Mouse (Mus musculus) yolk sac, embryonic 10.5 days (tissue): Measurements from ENCODE around the gene Slc24a3.

ENCODE experiments used
- DNase-seq: peaks from one replicate; pipeline ENCODE4 v3.0.0-alpha.2; 2017; ENCODE audit warnings: low spot score

The Slc24a3 gene

GRCm38 (mm10) chr2:145167664-145168360, at the start of gene Slc24a3:
Gene Slc24a3, plus strand, starts transcription at chr2:145167754.
- peak; percentile 71 for DNase-seq

DNA sequence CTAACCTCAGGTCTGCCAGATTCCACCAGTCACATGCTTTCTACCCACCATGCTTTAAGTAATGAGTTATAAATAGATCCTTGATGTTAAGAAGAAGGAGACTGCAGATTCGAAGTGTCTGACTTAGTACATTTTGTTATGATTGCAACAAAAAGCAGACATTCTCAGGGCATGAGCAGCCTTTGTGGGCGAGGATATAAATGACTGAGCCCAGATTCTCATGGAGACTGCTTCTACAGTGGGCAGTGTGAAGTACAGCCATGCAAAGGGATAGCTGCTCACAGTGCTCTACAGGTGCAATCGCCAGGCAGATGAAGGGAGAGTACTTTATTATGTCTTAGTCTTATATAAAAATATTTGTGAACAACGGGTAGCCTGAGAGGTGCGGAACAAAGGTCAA, 49.8 kb upstream of the Slc24a3 start:
- no peak for DNase-seq

GRCm38 (mm10) chr2:145127747-145128146, 39.8 kb upstream of the Slc24a3 start:
- DNase-seq, result no peak

- no peak for DNase-seq
These were observed 30.8 kb upstream of the Slc24a3 start for GRCm38 (mm10) chr2:145136625-145137291.

- no peak for DNase-seq
These were observed 17.1 kb upstream of the Slc24a3 start for GRCm38 (mm10) chr2:145150407-145150806.

DNA sequence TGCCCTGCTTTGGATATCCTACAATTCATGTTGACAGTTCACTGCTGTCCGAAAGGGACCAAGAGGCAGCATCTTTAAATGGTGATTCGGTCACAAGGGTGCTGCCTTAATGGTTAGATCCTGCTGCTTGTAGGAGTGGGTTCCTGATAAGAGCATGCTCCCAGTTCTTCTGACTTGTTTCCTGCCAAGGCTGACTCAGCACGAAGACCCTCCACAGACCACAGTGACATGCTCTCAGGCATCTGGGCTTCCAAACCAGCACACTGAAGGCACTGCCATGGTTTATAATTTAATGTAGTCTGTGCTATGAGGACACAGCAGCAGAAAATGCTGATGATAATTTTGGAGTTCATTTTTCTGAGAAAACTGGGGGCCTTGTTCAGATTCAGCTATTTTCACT, 16.7 kb upstream of the Slc24a3 start:
- no peak for DNase-seq

DNA sequence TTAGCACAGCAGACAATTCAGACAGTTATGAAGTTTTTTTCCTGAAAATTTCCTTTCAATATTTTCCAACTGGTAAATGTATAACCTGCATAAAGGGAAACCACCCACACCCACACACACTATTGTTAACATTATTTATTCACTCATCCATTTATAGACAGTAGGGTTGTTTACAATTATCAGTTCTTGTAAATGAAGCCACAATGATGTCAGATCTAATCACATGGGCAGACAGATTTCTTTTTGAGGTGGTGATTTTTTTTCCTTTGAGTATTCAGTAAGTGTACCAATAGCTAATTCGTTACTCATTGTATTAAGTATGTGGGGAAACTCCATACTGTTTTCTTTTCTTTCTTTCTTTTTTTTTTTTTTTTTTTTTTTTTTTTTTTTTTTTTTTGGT, 15.3 kb upstream of the Slc24a3 start:
- no peak for DNase-seq

DNA sequence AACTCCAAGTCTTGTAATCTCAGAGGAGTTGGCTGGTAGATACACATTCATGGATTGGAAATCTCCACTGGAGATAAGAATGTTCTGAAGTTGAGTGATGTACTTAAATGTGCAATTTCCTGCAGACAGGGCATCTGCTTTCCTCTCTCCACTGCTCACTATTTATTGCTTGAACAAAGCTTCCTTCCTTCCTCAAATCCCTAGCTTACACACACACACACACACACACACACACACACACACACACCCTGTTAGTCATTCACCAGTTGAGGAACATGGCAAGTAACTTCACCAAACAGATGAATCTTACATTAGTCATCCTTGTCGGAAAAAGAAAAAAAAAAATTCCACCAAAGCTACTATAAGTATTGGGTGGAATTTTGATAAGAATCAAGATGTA, 8.6 kb upstream of the Slc24a3 start:
- DNase-seq, result no peak

DNA sequence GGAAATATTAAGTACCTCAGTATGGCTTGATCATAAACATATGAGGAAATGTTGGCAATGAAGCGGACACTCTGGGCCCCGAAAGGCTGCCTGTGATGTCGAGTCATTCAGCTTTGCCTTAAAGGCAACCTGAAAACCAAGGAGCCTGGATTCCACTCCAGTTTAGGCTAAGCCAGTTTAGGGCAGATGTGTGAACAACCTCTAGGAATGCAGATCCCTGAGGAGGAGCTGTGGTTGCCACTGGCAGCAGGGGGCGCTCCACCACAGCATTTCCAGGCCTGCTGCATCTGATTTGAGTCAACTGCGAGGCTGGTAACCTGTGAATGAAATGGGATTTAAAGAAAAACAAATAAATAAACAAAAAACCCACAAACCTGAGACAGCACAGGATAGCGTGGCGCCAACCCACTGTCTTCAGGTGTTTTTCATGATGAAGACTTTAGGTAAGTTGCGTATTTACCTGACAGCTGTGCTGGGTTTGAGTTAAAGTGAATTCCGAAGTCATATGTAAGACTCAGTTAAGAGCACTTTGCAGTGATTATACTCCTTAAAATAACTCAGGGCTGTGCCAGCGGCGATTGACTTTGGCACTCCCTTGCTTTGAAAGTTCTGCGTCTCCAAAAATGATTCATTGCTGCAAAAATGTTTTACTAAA, 6.4 kb upstream of the Slc24a3 start:
- peak; percentile 67 for DNase-seq

GRCm38 (mm10) chr2:145164086-145164485, 3.5 kb upstream of the Slc24a3 start:
- no peak for DNase-seq

GRCm38 (mm10) chr2:145164562-145164961, 3.0 kb upstream of the Slc24a3 start:
- no peak for DNase-seq

GRCm38 (mm10) chr2:145165076-145165475, 2.5 kb upstream of the Slc24a3 start:
- DNase-seq, result no peak

DNA sequence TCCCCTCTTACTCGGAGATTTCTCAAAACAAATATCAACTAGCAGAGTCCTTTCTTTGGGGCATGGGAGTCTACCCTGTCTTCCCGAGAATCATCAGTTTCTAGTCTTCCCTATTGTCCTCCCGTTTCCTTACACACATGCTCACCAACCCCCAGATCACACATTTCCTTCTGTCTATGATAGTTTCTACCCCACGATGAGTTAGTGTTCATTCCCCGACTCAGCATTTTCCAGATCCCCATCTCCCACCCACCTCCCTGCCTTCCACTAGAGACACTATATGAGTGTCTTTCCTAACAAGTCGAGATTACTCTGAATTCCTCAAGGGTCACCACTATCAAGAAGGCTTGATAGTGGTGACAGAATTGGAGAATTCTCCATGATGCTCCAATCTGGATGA, 1.7 kb upstream of the Slc24a3 start:
- DNase-seq, result no peak

- DNase-seq, result peak; percentile 42
These were observed 397 bp upstream of the Slc24a3 start for GRCm38 (mm10) chr2:145167051-145167663.

GRCm38 (mm10) chr2:145168405-145168971, 934 bp downstream of the Slc24a3 start:
- DNase-seq, result no peak

DNA sequence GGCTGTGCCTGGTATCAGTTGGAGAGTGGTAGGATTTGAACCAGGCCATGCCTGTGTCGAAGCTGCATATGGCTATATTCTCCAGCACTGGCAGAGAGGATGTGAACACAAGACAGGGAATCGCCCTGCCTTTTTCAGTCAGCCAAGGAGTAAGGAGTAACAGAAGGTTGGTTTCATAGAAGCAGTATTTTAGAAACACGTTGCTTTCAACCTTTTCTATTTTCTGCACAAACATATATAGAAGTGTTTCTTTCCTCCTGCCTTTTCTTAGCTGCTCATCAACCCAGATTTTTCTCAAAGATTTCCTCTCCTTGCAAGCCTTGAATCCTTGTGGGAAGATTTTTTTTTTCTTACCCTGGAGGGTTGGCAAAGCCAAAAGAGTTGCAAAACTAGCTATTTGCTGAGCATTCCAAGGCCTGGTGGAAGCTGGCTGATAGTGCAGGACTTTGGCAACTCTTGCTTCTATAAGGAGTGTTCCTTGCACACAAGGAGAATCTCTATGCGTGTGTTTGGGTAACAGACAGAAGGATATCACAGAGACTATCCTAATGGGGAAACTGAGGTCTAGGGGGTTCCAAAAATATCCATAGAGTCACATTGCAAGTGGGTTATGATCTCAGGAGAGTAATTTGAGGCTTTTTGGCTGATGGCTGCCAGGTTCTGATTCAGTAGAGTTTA, 5.6 kb downstream of the Slc24a3 start:
- no peak for DNase-seq

- no peak for DNase-seq
These were observed 7.5 kb downstream of the Slc24a3 start for GRCm38 (mm10) chr2:145175036-145175435.

GRCm38 (mm10) chr2:145182410-145182809, 14.9 kb downstream of the Slc24a3 start:
- DNase-seq, result no peak

- DNase-seq, result no peak
These were observed 21.3 kb downstream of the Slc24a3 start for GRCm38 (mm10) chr2:145188828-145189227.

GRCm38 (mm10) chr2:145196043-145196442, 28.5 kb downstream of the Slc24a3 start:
- no peak for DNase-seq

GRCm38 (mm10) chr2:145196501-145197042, 29.0 kb downstream of the Slc24a3 start:
- DNase-seq, result no peak

- no peak for DNase-seq
These were observed 29.5 kb downstream of the Slc24a3 start for GRCm38 (mm10) chr2:145197076-145197475.
